Comparison of ENCODE assay signal across 7 mouse cellular contexts in the genomic region with DNA sequence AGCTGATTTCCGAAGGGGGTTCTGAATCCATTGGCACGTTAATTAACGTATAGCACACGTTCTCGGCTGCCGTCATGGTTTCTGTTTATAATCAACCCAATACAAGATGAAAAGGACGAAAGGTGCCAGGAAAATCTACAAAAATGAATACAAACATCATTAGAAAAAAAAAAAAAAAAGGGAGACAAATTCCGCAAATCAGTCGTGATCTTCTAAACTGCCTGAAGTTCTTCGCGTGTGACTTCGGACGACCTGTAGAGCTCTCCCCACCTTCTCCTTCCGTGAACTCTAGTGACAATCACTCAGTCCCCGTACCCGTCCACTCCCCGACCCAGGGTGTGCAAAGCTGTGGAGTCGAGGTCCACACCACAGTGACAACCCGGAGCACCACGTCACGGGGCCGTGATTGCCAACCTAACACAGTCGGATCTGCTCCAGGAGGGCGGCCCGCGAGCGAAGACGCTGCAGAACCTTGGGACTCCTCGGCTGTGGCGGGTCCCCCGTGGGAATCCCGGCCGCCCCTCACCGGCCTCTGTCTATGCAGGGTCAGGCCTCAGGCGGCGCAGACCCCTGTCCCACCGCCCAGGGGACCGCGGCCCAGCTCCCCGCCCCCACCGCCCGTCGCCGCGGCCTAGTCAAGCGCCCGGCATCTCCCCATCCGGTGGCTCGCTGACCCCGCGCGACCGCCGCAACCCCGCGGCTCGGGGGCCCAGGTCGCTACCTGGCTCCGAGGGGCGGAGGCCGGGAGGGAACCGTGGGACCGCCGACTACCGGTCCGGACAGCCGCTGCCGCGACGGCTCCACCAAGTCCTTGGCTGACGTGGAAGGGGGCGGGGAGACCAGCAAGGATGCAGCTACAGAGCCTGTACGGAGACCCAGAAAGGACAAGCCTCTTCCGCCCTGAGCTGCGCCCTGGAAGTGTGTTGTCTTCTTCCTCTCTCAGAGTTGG. TPM values are rescaled to one million over a fixed set of nuclear protein-coding genes. Genes with fewer than 3 reads are reported as not detected.
A peak's percentile ranks its signal among the peaks of the same experiment; 100 is the strongest.
DNase-seq lines count a peak whose midpoint lies in the region; ATAC-seq lines count a peak whose summit lies in the region.

A gene (minus strand): TSS at position 827 of the 949 bp plus-strand sequence.

- peak within 1 kb of the TSS; percentile 58 for H3K4me2 ChIP-seq in limb, embryonic 11.5 days (ENCODE audit: low read depth, severe bottlenecking)
- H3K4me2 ChIP-seq in midbrain, embryonic 14.5 days (ENCODE audit: low read length) = peak within 1 kb of the TSS; percentile 71

- peaks cover 3% of the 10 kb centered on the region; the same call in 1 of the 2 replicates for H3K9me3 ChIP-seq in embryonic facial prominence, embryonic 10.5 days
- H3K9me3 ChIP-seq in limb, embryonic 11.5 days (ENCODE audit: control insufficient read depth, low read length) = no peaks in the 10 kb centered on the region
- no peaks in the 10 kb centered on the region for H3K9me3 ChIP-seq in midbrain, embryonic 14.5 days (ENCODE audit: control insufficient read depth, low read length)

- no peaks in the 10 kb centered on the region for H3K27me3 ChIP-seq in embryonic facial prominence, embryonic 10.5 days (replicated peaks; ENCODE audit: low read depth, poor library complexity, severe bottlenecking)
- no peaks in the 10 kb centered on the region for H3K27me3 ChIP-seq in limb, embryonic 11.5 days (ENCODE audit: control insufficient read depth, insufficient read depth, low read length)
- H3K27me3 ChIP-seq in midbrain, embryonic 14.5 days (ENCODE audit: control insufficient read depth, insufficient read depth, low read length) = no peaks in the 10 kb centered on the region

- H3K4me1 ChIP-seq in embryonic facial prominence, embryonic 10.5 days = peaks cover 7% of the 10 kb centered on the region; the same call in 1 of the 2 replicates
- no peaks in the 10 kb centered on the region for H3K4me1 ChIP-seq in limb, embryonic 11.5 days (ENCODE audit: control insufficient read depth, insufficient read depth, low read length)
- H3K4me1 ChIP-seq in midbrain, embryonic 14.5 days (ENCODE audit: control insufficient read depth, insufficient read depth, low read length) = 0 out of 2 replicates have a peak, but pooled peaks cover 4% of the 10 kb centered on the region

- ATAC-seq in granulocyte monocyte progenitor cell, adult 5-6 weeks (replicated peaks; ENCODE audit: poor library complexity, severe bottlenecking) = peak; percentile 99
- peak; percentile 97 for ATAC-seq in limb, embryonic 11.5 days (ENCODE audit: insufficient number of reproducible peaks, low FRiP score, low TSS enrichment, low read depth)
- ATAC-seq in midbrain, embryonic 14.5 days (ENCODE audit: low FRiP score, low TSS enrichment) = peak; percentile 98

- H3K9ac ChIP-seq in limb, embryonic 11.5 days (ENCODE audit: low read length) = peak within 1 kb of the TSS; percentile 95
- peak within 1 kb of the TSS; percentile 92 for H3K9ac ChIP-seq in midbrain, embryonic 14.5 days (replicated peaks; ENCODE audit: low read length)

- H3K27ac ChIP-seq in embryonic facial prominence, embryonic 10.5 days (replicated peaks) = peak within 1 kb of the TSS; percentile 97
- 0 out of 2 replicates have a peak within 1 kb of the TSS, but pooled peaks have one; percentile 42 for H3K27ac ChIP-seq in limb, embryonic 11.5 days (replicated peaks; ENCODE audit: low read depth, low read length)
- peak within 1 kb of the TSS; percentile 62 for H3K27ac ChIP-seq in midbrain, embryonic 14.5 days (replicated peaks; ENCODE audit: low read depth, low read length)

- WGBS in embryonic facial prominence, embryonic 10.5 days = 3% methylated on average over 75 of the region's 75 CpGs
- WGBS in limb, embryonic 11.5 days = 2% methylated on average over 75 of the region's 75 CpGs
- 3% methylated on average over 75 of the region's 75 CpGs for WGBS in midbrain, embryonic 14.5 days

- peak within 1 kb of the TSS; percentile 97 for H3K4me3 ChIP-seq in embryonic facial prominence, embryonic 10.5 days
- peak within 1 kb of the TSS; percentile 96 for H3K4me3 ChIP-seq in limb, embryonic 11.5 days (ENCODE audit: low read depth, low read length)
- peak within 1 kb of the TSS; percentile 96 for H3K4me3 ChIP-seq in midbrain, embryonic 14.5 days (replicated peaks; ENCODE audit: low read depth, low read length)

- peak; percentile 95 for DNase-seq in adrenal gland, postnatal 10 days
- peak; percentile 91 for DNase-seq in embryonic facial prominence, embryonic 10.5 days (ENCODE audit: low spot score)
- peak; percentile 95 for DNase-seq in kidney, adult 18-20 months
- DNase-seq in limb, embryonic 11.5 days (ENCODE audit: low spot score) = peak; percentile 94
- DNase-seq in midbrain, embryonic 14.5 days = peak; percentile 95
- peak; percentile 85 to 92 for DNase-seq in spleen, adult 18-20 months

- peaks cover 40% of the 10 kb centered on the region for H3K36me3 ChIP-seq in embryonic facial prominence, embryonic 10.5 days (replicated peaks)
- H3K36me3 ChIP-seq in limb, embryonic 11.5 days (ENCODE audit: control insufficient read depth, insufficient read depth, low read length) = peaks cover 11% of the 10 kb centered on the region
- peaks cover 29% of the 10 kb centered on the region for H3K36me3 ChIP-seq in midbrain, embryonic 14.5 days (ENCODE audit: control insufficient read depth, insufficient read depth, low read length)

RNA-seq across cellular contexts. Expression of the gene that starts here (rescaled TPM):
- 100 to 1,000 TPM; 101 to 116 TPM for total RNA-seq in adrenal gland, postnatal 10 days (2021)
- polyA plus RNA-seq in embryonic facial prominence, embryonic 10.5 days (2016; fragmentation: Nextera tagmentation; extraction: Ambion mirVana) = 97.0 and 102 TPM in 2 replicates
- 79.8 and 118 TPM in 2 replicates for total RNA-seq in granulocyte monocyte progenitor cell, adult 5-6 weeks (2014; fragmentation: Nextera tagmentation)
- 66.0 and 82.7 TPM in 2 replicates for total RNA-seq in granulocyte monocyte progenitor cell, adult 5-6 weeks (2017)
- polyA plus RNA-seq in limb, embryonic 11.5 days (2014; fragmentation: Nextera tagmentation; extraction: Ambion mirVana) = 133 and 140 TPM in 2 replicates
- polyA plus RNA-seq in midbrain, embryonic 14.5 days (2014; fragmentation: Nextera tagmentation; extraction: Ambion mirVana) = 72.8 and 104 TPM in 2 replicates

Comparison
In these comparisons a context has a peak if more than half of its experiments do, and no peak if none do; other contexts are left out.
1. Peak in every context shown above with its lines: DNase-seq, ATAC-seq, H3K4me3 ChIP-seq and H3K27ac ChIP-seq.
2. H3K27ac ChIP-seq: peak in every context shown above with its lines; median percentile 97 in embryonic facial prominence, embryonic 10.5 days; 62 in midbrain, embryonic 14.5 days; 42 in limb, embryonic 11.5 days.